Mouse (Mus musculus) left cerebral cortex, postnatal 10 days (tissue): ENCODE measurements around the gene Myo3b. TPM values are rescaled to one million over a fixed set of nuclear protein-coding genes. Genes with fewer than 3 reads are reported as not detected.

Source experiments
- DNase-seq, 2 experiments: peaks; one replicate each; pipeline ENCODE4 v3.0.0; 2021 to 2022; ENCODE audit warnings: low spot score in 2 of 2, mixed read lengths in 1 of 2; ENCODE audit errors: extremely low spot score in 1 of 2
- intact Hi-C: fragments of 180-260 bp; cut with DNase I; formaldehyde crosslinking; loops from one replicate; pipeline ENCODE4 v1.15.1; 2025
- total RNA-seq, 2 experiments: library from RNA; stranded (reverse); gene quantifications; 2 replicates each; pipeline ENCODE4 v1.2.3; 2021

Myo3b gene
- total RNA-seq, 2 experiments from 2014 or later, result 1.1 to 1.9 TPM

GRCm38 (mm10) chr2:70471861-70472620 is 433.1 kb downstream of the Myo3b start:
- intact Hi-C loops, result no loop called here
- peak in 1 of 2 experiments; percentile 51 for DNase-seq

Other genes with a start within 250 kb of the Myo3b start
- 1 to 10 TPM; 2.4 to 2.5 TPM for gene Ccdc173, start 249.6 kb upstream of the Myo3b start, total RNA-seq
- 10 to 100 TPM; 15.8 to 19.0 TPM for gene Phospho2, start 249.5 kb upstream of the Myo3b start, total RNA-seq
- gene Klhl23, start 217.2 kb upstream of the Myo3b start, total RNA-seq, result 100 to 1,000 TPM; 130 to 143 TPM
- 100 to 1,000 TPM; 138 to 143 TPM for gene Ssb, start 177.6 kb upstream of the Myo3b start, total RNA-seq
- gene Mettl5, start 153.5 kb upstream of the Myo3b start, total RNA-seq, result 10 to 100 TPM; 12.3 to 14.8 TPM
- 100 to 1,000 TPM; 132 to 142 TPM for gene Ubr3, start 141.9 kb upstream of the Myo3b start, total RNA-seq